ENCODE assay signal across 28 mouse cellular contexts in the genomic region with DNA sequence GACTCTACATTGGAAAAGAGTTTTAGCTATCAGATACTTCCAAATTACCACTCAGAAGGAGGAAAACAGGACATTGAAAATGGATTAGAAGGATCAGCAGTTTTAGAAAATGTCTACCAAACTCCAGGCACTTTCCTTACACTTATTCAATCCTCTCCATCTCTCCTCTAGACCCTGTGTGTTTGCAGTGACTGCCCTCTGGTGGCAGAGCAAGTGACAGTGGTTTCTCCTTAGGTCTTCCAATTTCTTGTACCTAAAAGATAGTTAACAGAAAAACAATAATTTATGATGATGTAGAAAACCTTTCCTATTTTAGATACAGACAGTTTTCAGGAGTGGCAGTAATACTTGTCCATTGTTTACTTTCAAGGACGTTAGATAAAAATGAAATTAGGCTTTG. TPM values are rescaled to one million over a fixed set of nuclear protein-coding genes. Genes with fewer than 3 reads are reported as not detected.
A peak's percentile ranks its signal among the peaks of the same experiment; 100 is the strongest.
DNase-seq lines count a peak whose midpoint lies in the region; ATAC-seq lines count a peak whose summit lies in the region.
"Not testable (repeated sequence)": the region's sequence is repeated elsewhere in the genome, so short reads cannot be mapped to it uniquely, and the experiment has no call there.
"Had no signal": no experiment of that assay in that cellular context is flagged by ENCODE, and none has a peak within 500 bp of the region (broad histone marks: within the 10 kb centered on the region; RNA-seq: fewer than 3 reads in every experiment).

No protein-coding gene starts in this region.

- not testable (repeated sequence) for H3K4me1 ChIP-seq in forebrain, embryonic 11.5 days (replicated peaks; ENCODE audit: control insufficient read depth, insufficient read depth, low read length); hindbrain, embryonic 12.5 days; midbrain, embryonic 11.5 days (ENCODE audit: control insufficient read depth, insufficient read depth, low read length)

- not testable (repeated sequence) for H3K36me3 ChIP-seq in forebrain, embryonic 11.5 days (ENCODE audit: control insufficient read depth, insufficient read depth, low read length); hindbrain, embryonic 12.5 days; midbrain, embryonic 11.5 days (ENCODE audit: control insufficient read depth, insufficient read depth, low read length)

- H3K9ac ChIP-seq in forebrain, embryonic 11.5 days (ENCODE audit: low read length); hindbrain, embryonic 12.5 days; midbrain, embryonic 11.5 days (ENCODE audit: low read length): not testable (repeated sequence)

- ATAC-seq in forebrain, embryonic 11.5 days (replicated peaks; ENCODE audit: low FRiP score), result 0 out of 2 replicates have a peak, but pooled peaks have one; percentile 52
- peak; percentile 76 for ATAC-seq in frontal cortex, adult (ENCODE audit: low TSS enrichment)
- ATAC-seq in hindbrain, embryonic 12.5 days (ENCODE audit: low FRiP score), result 0 out of 2 replicates have a peak, but pooled peaks have one; percentile 62
- ATAC-seq in megakaryocyte, adult 5-6 weeks (ENCODE audit: poor library complexity, severe bottlenecking), result peak; percentile 45; the same call in 1 of the 2 replicates
- peak; percentile 59; the same call in 1 of the 2 replicates for ATAC-seq in midbrain, embryonic 11.5 days (ENCODE audit: low FRiP score)

- not testable (repeated sequence) for H3K27ac ChIP-seq in forebrain, embryonic 11.5 days (ENCODE audit: low read depth, low read length); hindbrain, embryonic 12.5 days; midbrain, embryonic 11.5 days (ENCODE audit: low read depth, low read length)

- WGBS in forebrain, embryonic 11.5 days, result no CpG with 5 or more reads among the region's 1 CpGs
- WGBS in hindbrain, embryonic 12.5 days, result 56% methylated on average over 1 of the region's 1 CpGs
- no CpG with 5 or more reads among the region's 1 CpGs for WGBS in midbrain, embryonic 11.5 days

- DNase-seq in forebrain, embryonic 11.5 days (ENCODE audit: low spot score); midbrain, embryonic 11.5 days (ENCODE audit: low spot score, missing footprints): not testable (repeated sequence)

- H3K9me3 ChIP-seq in forebrain, embryonic 11.5 days (ENCODE audit: control insufficient read depth, low read length); hindbrain, embryonic 12.5 days (replicated peaks); midbrain, embryonic 11.5 days (ENCODE audit: control insufficient read depth, low read length): not testable (repeated sequence)

- H3K4me2 ChIP-seq in forebrain, embryonic 11.5 days (ENCODE audit: low read depth, low read length, severe bottlenecking); hindbrain, embryonic 12.5 days (replicated peaks); midbrain, embryonic 11.5 days: not testable (repeated sequence)

- not testable (repeated sequence) for H3K27me3 ChIP-seq in forebrain, embryonic 11.5 days (ENCODE audit: control insufficient read depth, insufficient read depth, low read length); hindbrain, embryonic 12.5 days; midbrain, embryonic 11.5 days (ENCODE audit: control insufficient read depth, insufficient read depth, low read length)

- H3K4me3 ChIP-seq in forebrain, embryonic 11.5 days (ENCODE audit: low read depth, low read length); hindbrain, embryonic 12.5 days; midbrain, embryonic 11.5 days (ENCODE audit: low read depth, low read length): not testable (repeated sequence)

RNA-seq across cellular contexts. Expression of gene Unc93a, which starts 44.0 kb away (rescaled TPM):
- polyA plus RNA-seq in forebrain, embryonic 11.5 days (2014; fragmentation: Nextera tagmentation; extraction: Ambion mirVana), result not detected in 2 replicates
- polyA plus RNA-seq in hindbrain, embryonic 12.5 days (2016; fragmentation: Nextera tagmentation; extraction: Ambion mirVana), result not detected in 2 replicates
- not detected in 2 replicates for total RNA-seq in megakaryocyte, adult 5-6 weeks (2015)
- 0.29 TPM in 1 of 2 replicates, not detected in the other for total RNA-seq in megakaryocyte, adult 5-6 weeks (2017)
- polyA plus RNA-seq in midbrain, embryonic 11.5 days (2014; fragmentation: Nextera tagmentation; extraction: Ambion mirVana), result not detected in 2 replicates
- total RNA-seq: gastrocnemius, adult 2 months; gastrocnemius, postnatal 14 days; heart, adult 18-20 months; heart, postnatal 10 days; heart, postnatal 36 days; MEL had no signal
- polyA plus RNA-seq: activated CD4-positive, CD25-positive, alpha-beta regulatory T cell, adult 4 months; C2C12; CD4-positive, CD25-positive, alpha-beta regulatory T cell, adult 4 months; embryonic facial prominence, embryonic 11.5 days; embryonic facial prominence, embryonic 14.5 days; forebrain, embryonic 10.5 days; forebrain, embryonic 14.5 days; heart, embryonic 12.5 days; heart, embryonic 15.5 days; hindbrain, embryonic 11.5 days; hindbrain, embryonic 15.5 days; intestine, embryonic 16.5 days had no signal

RNA-seq across cellular contexts. Expression of gene Smok2a, which starts 45.4 kb away (rescaled TPM):
- not detected in 2 replicates for polyA plus RNA-seq in forebrain, embryonic 11.5 days (2014; fragmentation: Nextera tagmentation; extraction: Ambion mirVana)
- polyA plus RNA-seq in hindbrain, embryonic 12.5 days (2016; fragmentation: Nextera tagmentation; extraction: Ambion mirVana), result not detected in 2 replicates
- total RNA-seq in megakaryocyte, adult 5-6 weeks (2015), result not detected in 2 replicates
- not detected in 2 replicates for total RNA-seq in megakaryocyte, adult 5-6 weeks (2017)
- not detected in 2 replicates for polyA plus RNA-seq in midbrain, embryonic 11.5 days (2014; fragmentation: Nextera tagmentation; extraction: Ambion mirVana)
- total RNA-seq: adrenal gland, adult 8-10 months; adrenal gland, postnatal 25 days; gastrocnemius, adult 2 months; gastrocnemius, postnatal 14 days; gastrocnemius, postnatal 4 days; heart, adult 18-20 months; heart, postnatal 10 days; heart, postnatal 36 days; MEL had no signal
- polyA plus RNA-seq: activated CD4-positive, CD25-positive, alpha-beta regulatory T cell, adult 4 months; brain, embryonic 14.5 days; C2C12; CD4-positive, CD25-positive, alpha-beta regulatory T cell, adult 4 months; embryonic facial prominence, embryonic 11.5 days; embryonic facial prominence, embryonic 14.5 days; forebrain, embryonic 10.5 days; forebrain, embryonic 14.5 days; frontal cortex, adult 2 months; heart, embryonic 12.5 days; heart, embryonic 15.5 days; hindbrain, embryonic 11.5 days; hindbrain, embryonic 15.5 days; intestine, embryonic 16.5 days had no signal

RNA-seq across cellular contexts. Expression of gene Smok2b, which starts 54.4 kb away (rescaled TPM):
- polyA plus RNA-seq in forebrain, embryonic 11.5 days (2014; fragmentation: Nextera tagmentation; extraction: Ambion mirVana), result not detected in 2 replicates
- polyA plus RNA-seq in hindbrain, embryonic 12.5 days (2016; fragmentation: Nextera tagmentation; extraction: Ambion mirVana), result not detected in 2 replicates
- total RNA-seq in megakaryocyte, adult 5-6 weeks (2015), result not detected in 2 replicates
- total RNA-seq in megakaryocyte, adult 5-6 weeks (2017), result not detected in 2 replicates
- polyA plus RNA-seq in midbrain, embryonic 11.5 days (2014; fragmentation: Nextera tagmentation; extraction: Ambion mirVana), result not detected in 2 replicates
- total RNA-seq: adrenal gland, adult 8-10 months; adrenal gland, postnatal 25 days; gastrocnemius, adult 2 months; gastrocnemius, postnatal 14 days; gastrocnemius, postnatal 4 days; heart, adult 18-20 months; heart, postnatal 10 days; heart, postnatal 36 days; MEL had no signal
- polyA plus RNA-seq: brain, embryonic 14.5 days; C2C12; CD4-positive, CD25-positive, alpha-beta regulatory T cell, adult 4 months; embryonic facial prominence, embryonic 11.5 days; embryonic facial prominence, embryonic 14.5 days; forebrain, embryonic 10.5 days; forebrain, embryonic 14.5 days; frontal cortex, adult 2 months; heart, embryonic 12.5 days; heart, embryonic 15.5 days; hindbrain, embryonic 11.5 days; hindbrain, embryonic 15.5 days; intestine, embryonic 16.5 days had no signal
